Mouse (Mus musculus) layer of hippocampus, postnatal 10 days (tissue): ENCODE data around the gene Kirrel. TPM values are rescaled to one million over a fixed set of nuclear protein-coding genes. Genes with fewer than 3 reads are reported as not detected.
A peak's percentile ranks its signal among the peaks of the same experiment; 100 is the strongest.

Experiments used
- DNase-seq, 2 experiments: peaks; one replicate each; pipeline ENCODE4 v3.0.0; 2021; ENCODE audit warnings: low spot score in 2 of 2
- total RNA-seq, 2 experiments: library from RNA; stranded (reverse); gene quantifications; 2 replicates each; pipeline ENCODE4 v1.2.3; 2021

Kirrel gene
- total RNA-seq, 2 experiments from 2014 or later: 5.9 to 6.4 TPM

DNA sequence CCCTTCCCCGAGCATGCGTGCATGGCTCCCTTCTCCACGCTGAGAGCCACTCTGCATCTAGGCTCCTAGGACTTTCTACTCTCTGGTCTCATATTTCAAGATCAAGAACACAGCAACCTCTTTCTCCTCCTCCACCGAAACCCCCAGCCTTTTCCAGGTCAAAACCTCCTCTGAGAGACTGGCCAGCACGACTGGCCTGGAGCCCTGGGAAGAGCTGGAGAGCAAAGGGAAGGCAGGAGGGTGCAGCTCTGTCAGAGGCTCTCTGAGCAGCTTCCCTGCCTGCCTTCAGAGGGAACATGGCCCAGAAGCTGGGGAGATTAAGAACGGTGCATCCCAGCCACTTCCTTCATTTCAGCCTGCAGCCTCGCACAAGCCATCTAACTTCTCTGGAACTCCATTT lies 5.8 kb downstream of the Kirrel start:
- DNase-seq: peak in 1 of 2 experiments; percentile 10

DNA sequence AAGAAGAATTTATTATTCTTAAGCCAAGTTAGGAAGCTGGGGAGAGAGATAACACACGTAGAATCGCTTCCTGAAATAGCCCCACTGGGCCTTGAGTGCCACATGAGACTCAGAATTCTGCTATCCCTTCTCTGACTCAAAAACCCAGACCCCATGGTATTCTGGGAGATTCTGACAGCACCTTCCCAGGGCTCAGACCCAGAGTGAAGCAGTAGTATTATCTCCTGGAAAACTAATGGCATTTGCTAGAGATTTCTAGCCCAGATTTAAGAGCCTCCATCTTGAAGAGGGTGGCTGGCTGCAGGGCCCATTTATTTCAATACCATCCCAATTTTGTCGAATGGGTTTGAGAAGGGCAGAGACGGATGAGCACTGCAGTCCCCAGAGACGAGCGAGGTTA lies 6.9 kb downstream of the Kirrel start:
- peak in 1 of 2 experiments; percentile 4 for DNase-seq

DNA sequence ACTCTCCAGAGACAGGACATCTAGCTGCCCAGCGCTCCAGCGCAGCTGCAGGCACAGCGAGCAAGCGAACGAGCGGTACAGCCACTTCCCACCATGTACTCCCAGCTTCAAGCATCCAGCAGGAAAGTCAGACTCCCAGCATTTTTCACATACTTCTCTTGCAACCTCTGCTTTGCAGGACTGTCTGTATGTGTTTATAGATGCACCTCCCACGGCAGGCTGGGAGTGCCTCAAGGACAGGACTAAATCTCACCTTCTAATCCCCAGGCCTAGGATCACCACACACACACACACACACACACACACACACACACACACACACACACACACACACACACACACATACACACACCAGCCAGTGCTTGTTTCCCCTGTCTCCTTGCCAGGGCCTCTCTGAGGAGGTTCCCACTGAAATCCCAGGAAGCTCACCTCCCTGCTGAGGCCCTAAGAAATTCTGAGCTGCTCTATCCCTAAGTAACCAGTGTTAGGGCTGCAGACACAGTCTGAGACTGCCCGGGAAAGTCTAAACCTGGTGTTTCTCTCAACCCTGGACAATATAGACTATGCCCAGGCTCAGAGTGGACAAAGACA lies 9.2 kb downstream of the Kirrel start:
- DNase-seq: peak in 1 of 2 experiments; percentile 9

DNA sequence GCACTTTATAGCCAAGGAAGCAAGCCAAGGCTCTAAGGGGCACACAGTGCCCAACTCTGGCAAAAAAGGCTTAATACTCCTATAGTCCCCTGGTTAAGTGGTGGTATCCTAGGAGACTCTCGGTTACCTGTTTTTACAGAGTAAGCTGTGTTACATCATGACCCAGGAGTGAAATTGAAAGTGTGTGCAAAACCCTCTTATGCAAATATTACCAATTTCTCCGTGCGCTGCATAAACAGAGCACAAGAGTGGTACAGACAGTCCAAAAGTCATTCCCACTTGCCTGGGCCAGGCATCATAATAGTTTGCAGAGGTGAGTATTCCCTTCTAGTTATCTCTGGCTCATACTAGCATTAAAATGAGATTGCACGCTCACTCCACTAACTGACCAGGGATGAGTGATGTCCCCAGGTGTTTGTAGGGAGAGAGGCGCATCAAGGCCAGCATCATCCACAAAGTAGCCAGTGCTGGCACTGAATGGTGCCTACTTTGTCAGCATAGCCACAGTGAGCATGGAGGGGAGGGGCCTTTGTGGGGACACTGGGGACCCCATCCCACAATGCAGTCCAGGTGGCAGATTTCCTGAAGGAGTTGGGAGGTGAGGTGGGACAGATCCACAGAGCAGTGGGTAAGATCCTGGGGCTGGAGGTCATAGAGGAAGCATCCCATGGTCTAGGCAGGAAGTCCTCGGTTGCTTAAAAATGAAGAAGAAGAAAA lies 10.3 kb downstream of the Kirrel start:
- peak in 1 of 2 experiments; percentile 5 for DNase-seq

DNA sequence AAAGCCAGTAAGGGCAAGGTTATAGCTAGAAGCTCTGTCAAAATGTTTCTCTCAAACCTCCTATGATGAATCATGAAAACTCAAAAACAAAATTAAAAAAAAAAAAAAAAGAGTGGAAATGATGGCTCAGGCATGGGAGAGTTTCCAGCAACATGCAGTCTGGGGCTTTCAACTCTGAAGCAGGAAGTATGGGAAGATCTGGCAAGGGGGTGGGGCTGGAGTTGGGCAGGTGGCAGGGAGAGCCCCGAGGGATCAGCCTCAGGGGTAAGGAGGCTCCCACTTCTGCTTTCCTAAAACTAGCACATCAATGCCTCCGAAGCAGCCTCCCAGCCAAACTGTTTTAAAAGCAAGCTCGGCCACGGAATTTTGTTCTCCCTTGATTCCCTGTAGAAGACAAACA lies 11.4 kb downstream of the Kirrel start:
- no peak for DNase-seq

DNA sequence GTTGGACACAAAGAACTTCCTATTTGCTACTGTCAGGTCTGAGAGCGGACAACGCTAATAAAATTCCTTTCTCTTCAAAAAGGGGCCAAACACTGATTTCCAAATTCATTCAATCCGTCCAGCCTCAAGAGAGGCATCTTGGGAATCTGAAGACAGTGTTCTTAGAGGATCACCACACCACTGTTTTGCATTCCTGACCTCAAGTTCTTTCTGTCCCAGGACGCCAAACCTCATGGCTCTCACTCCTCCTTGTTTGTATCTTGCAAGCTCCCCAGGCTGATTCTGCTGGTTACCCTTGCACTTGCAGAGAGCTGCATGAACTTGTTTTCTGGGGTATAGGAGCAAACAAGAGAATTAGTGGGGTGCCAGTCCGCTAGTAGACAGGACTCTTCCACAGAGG lies 12.2 kb downstream of the Kirrel start:
- no peak for DNase-seq

DNA sequence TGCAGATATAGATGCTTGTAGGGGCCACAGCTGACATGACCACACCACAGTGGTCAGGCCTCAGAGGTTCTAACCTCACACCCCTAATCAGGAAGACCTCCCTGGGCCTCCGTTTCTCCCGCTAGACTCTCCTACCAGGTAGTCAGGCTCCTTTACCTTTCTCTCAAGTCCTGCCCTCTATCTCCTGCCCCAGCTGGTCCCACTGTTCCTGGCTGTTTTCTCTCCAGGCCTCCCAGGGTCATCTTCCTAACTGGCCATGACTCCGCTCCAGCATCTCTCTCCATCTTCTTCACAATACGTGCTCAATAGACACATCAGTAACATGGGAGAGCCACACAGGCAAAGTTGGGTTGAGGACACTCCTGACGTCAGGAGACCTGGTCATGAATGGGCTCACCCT lies 12.9 kb downstream of the Kirrel start:
- no peak for DNase-seq

DNA sequence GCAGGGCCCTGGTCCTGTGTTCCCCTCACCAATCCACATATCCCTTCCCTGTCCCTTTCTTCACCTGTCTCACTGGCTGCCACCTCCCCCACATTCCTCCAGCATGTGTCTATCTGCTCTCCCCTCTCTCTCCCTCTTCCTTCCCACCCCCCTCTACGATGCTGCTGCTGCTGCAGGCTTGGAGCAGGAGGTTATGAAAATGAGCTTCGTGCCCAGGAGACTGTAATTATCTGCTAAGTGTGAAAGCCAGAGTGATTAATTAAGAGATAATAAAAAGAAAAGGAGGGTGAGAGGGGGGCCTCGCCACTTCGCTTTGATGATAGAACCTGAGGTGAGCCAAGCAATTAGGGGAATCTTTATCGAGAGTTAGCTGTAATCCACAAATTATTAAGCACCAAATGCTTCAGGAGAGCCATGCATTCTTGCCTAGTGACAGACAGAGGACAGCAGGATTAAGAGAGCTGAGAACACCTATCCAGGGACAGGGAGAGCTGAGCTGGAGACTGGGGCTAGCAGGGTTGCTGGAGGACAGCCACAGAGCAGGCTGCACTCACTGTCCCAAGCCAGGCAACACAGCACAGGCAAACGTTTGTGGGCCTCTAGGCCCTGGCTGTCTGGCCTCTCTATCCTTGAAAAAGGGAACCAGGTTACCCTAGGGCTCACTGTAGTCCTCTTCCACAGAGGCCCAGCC lies 13.6 kb downstream of the Kirrel start:
- DNase-seq: no peak

DNA sequence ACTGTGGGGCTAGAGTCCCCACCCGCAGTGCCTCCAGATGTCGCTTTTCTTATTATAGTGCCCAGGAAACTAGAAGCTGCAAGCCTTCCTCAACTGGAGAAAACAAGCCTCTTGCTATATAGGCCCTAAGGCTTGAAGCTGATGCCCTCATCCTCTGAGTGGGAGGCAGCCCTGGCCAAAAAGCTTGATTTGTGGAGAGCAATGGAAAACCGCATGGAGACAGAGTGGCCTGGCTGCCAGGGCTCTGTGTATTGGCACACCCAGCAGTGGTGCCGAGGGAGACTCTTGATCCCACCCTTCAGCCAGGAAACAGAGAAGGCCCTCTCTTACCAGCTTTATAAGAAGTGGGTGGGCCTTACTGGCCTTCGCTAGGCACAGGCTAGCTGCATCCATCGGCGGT lies 15.4 kb downstream of the Kirrel start:
- DNase-seq: no peak

DNA sequence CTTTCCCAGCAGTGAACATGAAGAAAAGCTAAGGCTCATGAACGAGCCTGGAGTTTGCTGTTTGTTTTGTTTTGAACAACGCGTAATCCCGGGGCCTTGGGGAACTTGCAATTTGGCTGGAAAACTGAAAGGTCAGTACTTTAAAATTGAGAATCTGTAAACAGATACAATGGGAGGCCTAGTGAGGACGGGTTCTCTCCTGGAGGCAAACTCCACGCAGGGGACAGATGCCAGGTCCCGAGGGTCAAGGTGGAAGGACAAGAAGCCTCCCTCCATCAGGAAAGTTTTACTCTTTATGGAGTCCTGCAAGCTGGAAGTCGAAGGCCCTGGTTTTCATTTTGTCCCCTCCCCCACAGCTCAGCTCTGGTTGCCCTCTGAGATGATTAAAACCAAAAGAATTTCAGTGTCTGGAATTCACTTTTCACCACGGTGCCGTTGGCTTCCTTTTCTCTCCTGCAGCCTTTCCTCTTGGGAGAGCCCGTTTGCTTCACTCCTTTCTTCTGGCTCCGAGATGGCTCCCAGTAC lies 16.7 kb downstream of the Kirrel start:
- DNase-seq: no peak

DNA sequence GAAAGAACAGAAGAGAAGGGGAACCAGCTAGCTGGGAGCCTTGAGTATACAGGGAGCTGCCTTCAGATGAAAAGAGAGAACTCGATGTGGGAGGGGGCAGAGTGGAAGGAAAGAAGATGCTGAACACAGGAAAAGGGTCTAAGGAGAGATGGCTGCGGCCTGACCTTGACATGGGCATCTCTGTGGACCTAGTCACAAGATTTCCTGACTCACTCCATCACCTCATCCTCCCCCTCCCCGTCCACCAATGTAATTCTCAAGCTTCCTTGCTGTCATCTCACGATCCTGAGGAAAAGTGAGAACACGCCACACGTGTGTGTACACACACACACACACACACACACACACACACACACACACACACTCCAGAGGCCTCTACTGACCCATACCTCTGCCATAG lies 17.2 kb downstream of the Kirrel start:
- no peak for DNase-seq

DNA sequence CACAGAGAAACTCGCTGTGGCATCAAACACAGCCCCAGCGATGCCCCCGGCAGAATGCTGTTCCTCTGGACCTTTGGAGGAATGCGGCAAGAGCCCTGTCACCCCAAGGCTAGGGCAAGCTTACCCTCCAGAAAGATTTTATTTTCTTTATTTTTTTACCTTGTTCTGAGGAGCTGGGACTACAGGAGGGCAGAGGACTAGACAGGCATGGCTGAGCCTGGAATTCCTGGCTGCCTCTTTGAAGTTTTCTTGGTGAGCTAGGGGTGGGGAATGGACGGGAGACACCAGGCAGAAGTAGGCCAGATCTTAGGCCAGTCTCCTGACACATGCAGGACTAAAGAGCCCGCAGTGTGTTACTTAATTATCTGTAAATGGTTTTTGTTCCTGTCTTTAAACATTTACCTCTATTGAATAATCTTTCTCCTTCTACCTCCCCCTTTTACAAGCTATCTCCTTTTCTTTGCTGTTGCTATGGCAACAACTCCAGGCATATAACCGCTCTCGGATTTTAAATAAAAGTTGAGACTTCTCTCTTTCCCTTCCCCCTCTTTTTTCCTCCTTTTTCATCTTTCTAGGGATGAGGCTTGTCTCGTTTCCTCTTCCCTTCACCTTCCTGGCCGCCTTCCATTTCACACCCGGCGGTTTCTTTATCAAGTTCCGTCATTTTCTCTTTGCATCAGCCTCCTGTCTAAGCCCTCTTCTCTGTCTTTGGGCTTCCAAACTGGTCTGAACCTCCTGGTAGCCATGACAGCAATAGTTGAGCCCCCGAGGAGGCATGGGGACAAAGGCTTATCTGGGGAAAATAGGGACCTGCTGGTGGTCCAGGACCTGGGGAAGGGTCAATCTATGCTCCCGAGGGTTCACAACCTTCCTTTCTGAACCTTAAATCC lies 19.9 kb downstream of the Kirrel start:
- DNase-seq: no peak

DNA sequence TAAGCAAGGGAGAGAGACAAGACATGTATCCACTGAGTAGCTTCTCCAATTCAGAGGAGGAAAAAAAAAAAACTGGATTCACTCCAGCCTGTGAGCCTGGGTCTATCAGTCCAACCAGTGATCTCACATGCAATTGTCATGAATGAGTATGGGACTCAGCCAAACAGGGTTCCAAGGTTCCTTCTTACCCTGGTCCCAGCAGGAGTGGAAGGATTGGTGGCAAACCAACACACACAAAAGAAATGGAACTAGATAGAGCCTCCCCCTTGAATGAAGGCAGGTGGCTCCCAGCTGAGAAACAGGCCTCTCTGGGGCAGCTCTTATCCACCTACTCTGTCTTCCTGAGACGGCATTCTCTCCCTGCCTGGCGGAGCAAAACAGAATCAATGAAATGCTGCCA lies 21.5 kb downstream of the Kirrel start:
- no peak for DNase-seq

DNA sequence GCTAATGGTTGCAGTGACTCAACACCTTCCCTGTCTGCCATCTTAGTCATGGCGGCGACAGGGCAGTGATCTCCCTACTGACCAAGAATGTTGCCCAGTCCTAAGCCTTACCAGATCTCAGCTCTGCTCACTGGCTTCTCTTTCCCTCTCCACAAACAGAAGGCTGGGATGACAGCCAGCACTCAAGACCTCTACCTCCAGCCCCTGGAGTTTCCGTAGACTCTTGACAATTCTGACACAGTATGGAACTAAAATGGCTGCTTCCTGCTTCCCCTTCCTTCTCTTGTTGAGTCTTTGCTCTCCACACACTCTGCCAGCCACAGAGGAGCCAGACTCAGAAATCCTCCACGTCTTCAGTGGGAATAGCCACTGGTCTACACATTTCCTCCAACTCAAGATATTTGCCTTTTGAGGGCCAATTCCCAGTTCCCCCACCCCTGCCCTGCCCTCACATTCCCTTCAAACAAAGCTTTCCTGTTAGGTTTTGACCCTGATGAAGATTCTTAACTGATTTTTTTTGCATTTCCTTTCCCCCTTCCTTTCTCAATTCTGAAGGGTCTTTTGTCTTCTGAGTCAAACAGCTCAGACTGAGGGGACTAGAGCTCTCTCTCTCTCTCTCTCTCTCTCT lies 22.3 kb downstream of the Kirrel start:
- no peak for DNase-seq

DNA sequence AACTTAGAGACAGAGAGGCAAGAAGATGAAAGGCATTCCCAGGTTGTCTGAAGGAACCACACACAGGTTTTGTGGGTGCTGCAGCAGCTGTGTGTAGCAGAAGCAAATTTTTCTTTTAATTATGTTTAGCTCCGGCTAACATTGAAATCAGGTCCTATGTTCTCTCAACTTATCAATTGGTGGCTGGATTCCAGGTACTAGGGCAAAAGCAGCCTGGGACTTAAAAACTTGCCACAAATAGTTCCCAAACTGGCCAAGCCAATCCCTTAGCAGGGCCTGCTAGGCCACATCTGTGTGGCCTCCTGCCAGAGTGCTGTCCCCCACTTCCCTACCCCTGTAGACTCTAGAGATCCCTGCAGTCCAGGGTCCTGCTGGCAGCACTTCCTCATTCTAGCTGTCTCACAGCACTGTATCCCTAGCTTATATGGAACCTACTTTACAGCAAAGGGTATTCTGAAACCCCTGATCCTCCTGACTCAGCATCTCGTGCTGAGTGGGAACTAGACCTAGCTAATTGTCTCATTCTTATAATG lies 23.2 kb downstream of the Kirrel start:
- DNase-seq: no peak

DNA sequence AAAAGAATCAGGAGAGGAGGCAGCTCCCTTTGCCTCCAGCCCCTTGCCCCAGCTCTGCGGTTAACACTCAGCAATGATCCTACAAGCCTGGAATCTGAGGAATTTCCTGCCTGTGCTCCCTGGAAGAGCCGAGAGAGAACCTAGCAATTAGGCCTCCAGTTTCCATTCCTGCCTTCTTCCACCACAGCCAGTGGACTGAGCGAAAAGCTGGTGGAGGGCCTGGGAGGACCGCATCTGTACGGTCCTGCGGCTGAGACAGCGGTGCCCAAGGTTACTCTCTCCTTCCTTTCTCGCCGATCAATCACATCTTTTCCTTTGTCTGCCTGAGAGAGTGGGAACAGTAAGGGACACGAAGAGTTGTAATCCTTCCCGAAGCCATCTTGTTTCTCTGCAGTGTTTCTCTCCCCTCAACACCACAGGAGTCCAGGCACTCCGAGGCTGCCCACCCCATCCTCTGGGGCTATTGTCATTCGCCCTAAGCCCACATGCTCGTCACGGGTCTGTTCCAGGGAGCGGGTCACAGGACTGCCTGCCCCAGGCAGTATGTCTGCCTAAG lies 23.8 kb downstream of the Kirrel start:
- DNase-seq: no peak

DNA sequence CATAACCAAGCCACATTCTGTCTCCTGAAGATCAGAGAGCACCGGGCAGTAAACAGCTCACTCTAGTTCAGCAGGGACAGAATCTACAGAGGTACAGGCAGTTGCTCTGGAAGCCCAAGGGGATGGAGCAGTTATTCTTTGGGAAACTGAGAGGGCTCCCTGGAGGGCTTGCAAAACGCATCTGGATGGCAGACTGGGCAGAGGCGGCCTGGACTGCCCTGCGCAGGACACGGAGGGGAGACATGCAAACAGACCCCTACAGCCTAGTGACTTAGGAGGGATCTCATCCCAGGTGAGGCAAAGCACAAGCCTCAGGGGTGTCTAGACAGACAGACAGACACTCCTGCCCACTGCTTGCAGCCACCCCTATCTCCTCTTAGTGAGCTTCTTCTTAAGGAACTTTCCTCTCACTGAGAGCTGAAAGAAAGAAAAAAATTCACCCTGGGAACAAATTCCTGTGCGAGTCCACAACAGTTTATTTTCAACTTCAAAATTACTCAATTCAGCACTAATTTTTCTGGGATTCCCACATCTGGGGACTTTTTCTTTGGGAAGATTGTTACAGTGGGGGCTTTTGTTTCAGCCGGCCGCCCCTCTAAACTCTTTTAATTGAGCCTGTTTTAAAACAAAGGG lies 24.4 kb downstream of the Kirrel start:
- no peak for DNase-seq

DNA sequence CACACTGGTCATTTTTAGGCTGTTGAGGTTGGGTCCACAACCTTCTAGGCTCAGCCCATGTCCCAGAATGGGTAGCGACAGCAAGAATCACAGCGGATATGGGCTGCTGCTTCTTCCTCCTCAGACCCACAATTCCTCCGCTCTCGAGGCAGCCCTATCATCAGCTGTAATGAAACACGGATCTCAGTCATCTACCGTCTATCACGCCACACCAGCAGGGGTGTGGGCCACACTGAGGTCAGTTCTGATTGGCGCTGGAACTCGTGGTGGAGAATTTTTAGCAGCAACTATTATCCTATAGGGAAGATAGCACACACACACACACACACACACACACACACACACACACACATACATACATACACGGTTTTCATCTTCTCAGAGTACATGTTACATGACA lies 25.1 kb downstream of the Kirrel start:
- DNase-seq: no peak

DNA sequence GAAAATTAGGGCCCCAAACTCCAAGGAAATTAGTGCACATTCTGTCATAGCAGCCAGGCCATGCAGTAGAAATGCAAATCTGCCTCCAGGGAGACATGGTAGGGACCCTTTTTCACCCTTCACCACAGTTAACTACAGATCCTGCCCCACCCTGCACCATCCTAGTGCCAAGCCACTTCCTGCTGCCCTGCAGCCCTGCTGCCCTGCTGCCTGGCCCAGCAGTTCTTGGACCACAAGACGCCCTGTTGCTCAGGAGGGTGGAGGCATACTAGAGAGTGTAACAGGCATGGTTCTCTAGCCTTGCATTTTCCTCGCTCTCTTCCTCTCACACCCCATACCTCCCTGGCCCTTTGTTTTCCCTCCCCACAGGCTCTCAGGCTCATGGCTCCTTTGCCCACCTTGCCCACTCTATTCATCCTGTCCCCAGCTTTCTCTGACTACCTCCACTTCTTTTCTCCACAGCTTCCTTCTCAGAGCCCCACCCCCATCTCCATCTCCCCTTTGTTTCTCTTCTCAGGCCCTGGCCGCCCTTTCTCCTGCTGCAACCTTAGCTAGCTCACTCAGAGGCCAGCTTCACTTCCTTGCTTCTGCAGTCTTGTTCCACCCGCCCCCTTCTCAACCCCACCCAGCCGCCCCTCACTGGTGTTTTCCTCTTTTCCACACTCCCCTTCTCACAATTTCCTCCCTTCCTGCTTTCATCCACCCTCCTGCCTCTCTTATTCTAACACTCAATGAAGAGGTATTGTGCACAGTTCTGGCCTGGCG lies 29.9 kb downstream of the Kirrel start:
- no peak for DNase-seq
